Mouse (Mus musculus) fat pad, adult 2 months (tissue): Measurements from ENCODE around the gene Snrpd2.
"Not testable (repeated sequence)": the region's sequence is repeated elsewhere in the genome, so short reads cannot be mapped to it uniquely, and the experiment has no call there.

Experiments used
- DNase-seq: peaks from one replicate; pipeline ENCODE4 v3.0.0-alpha.2; 2011; ENCODE audit warnings: low read depth, low spot score; ENCODE audit errors: extremely low read depth

Snrpd2 gene

GRCm38 (mm10) chr7:19148875-19149541 is 514 bp upstream of the Snrpd2 start, which contains the start of gene Qpctl:
TSS of gene Qpctl (minus strand) at chr7:19149291.
- DNase-seq = peak; percentile 98

GRCm38 (mm10) chr7:19151121-19151520 is 1.6 kb downstream of the Snrpd2 start:
- not testable (repeated sequence) for DNase-seq

- DNase-seq = no peak
Measured at GRCm38 (mm10) chr7:19154796-19155195, 5.3 kb downstream of the Snrpd2 start.

- no peak for DNase-seq
Measured at GRCm38 (mm10) chr7:19155825-19156475, 6.4 kb downstream of the Snrpd2 start.

GRCm38 (mm10) chr7:19157160-19157800 is 7.8 kb downstream of the Snrpd2 start:
- no peak for DNase-seq

GRCm38 (mm10) chr7:19158601-19159000 is 9.1 kb downstream of the Snrpd2 start:
- DNase-seq = no peak

- DNase-seq = no peak
Measured at GRCm38 (mm10) chr7:19159411-19159810, 9.9 kb downstream of the Snrpd2 start.

GRCm38 (mm10) chr7:19160115-19160514 is 10.6 kb downstream of the Snrpd2 start:
- DNase-seq = no peak

GRCm38 (mm10) chr7:19162928-19163327 is 13.4 kb downstream of the Snrpd2 start:
- no peak for DNase-seq

- DNase-seq = no peak
Measured at GRCm38 (mm10) chr7:19163752-19164151, 14.2 kb downstream of the Snrpd2 start.

- DNase-seq = no peak
Measured at GRCm38 (mm10) chr7:19164189-19164588, 14.7 kb downstream of the Snrpd2 start.

GRCm38 (mm10) chr7:19164978-19165377 is 15.5 kb downstream of the Snrpd2 start:
- DNase-seq = no peak

GRCm38 (mm10) chr7:19165656-19166423 is 16.3 kb downstream of the Snrpd2 start, which contains the start of gene Gipr:
TSS of gene Gipr (minus strand) at chr7:19166127.
- DNase-seq = no peak

- DNase-seq = no peak
Measured at GRCm38 (mm10) chr7:19166990-19167389, 17.5 kb downstream of the Snrpd2 start.

- no peak for DNase-seq
Measured at GRCm38 (mm10) chr7:19169506-19169905, 20.0 kb downstream of the Snrpd2 start.

- DNase-seq = no peak
Measured at GRCm38 (mm10) chr7:19170142-19170541, 20.6 kb downstream of the Snrpd2 start.

- DNase-seq = no peak
Measured at GRCm38 (mm10) chr7:19171831-19172230, 22.3 kb downstream of the Snrpd2 start.

- DNase-seq = no peak
Measured at GRCm38 (mm10) chr7:19172874-19173273, 23.4 kb downstream of the Snrpd2 start.

- DNase-seq = no peak
Measured at GRCm38 (mm10) chr7:19175708-19176515, 26.4 kb downstream of the Snrpd2 start, which contains the start of gene Eml2. TSS of gene Eml2 (plus strand) at chr7:19176421.

- no peak for DNase-seq
Measured at GRCm38 (mm10) chr7:19176516-19176947, 27.0 kb downstream of the Snrpd2 start.
